Mouse (Mus musculus): ENCODE results near the gene Gm27179. TPM values are rescaled to one million over a fixed set of nuclear protein-coding genes. Genes with fewer than 3 reads are reported as not detected.
"Not testable (repeated sequence)": the region's sequence is repeated elsewhere in the genome, so short reads cannot be mapped to it uniquely, and the experiment has no call there.

The Gm27179 gene
- total RNA-seq (2014; rRNA removed), result not detected in 2 replicates
- not detected in 2 replicates for polyA plus RNA-seq (2015; fragmentation: Nextera tagmentation; extraction: Ambion mirVana)

GRCm38 (mm10) chr14:69512449-69512848 lies at the start of gene Gm27179:
Gene Gm27179, minus strand, starts transcription at chr14:69512549.
- H3K36me3 ChIP-seq (ENCODE audit: insufficient read depth); H3K27ac ChIP-seq (ENCODE audit: low read depth, low read length); ATAC-seq; H3K9me3 ChIP-seq (ENCODE audit: low read length); H3K9ac ChIP-seq; H3K4me2 ChIP-seq (ENCODE audit: low read depth); H3K27me3 ChIP-seq (ENCODE audit: insufficient read depth, low read length); H3K4me1 ChIP-seq (ENCODE audit: insufficient read depth); H3K4me3 ChIP-seq (ENCODE audit: low read depth, low read length); DNase-seq: not testable (repeated sequence)
- no CpG with 5 or more reads among the region's 2 CpGs for WGBS

GRCm38 (mm10) chr14:69557550-69557949 lies 45.2 kb upstream of the Gm27179 start:
- not testable (repeated sequence) for H3K9ac ChIP-seq; H3K4me2 ChIP-seq (ENCODE audit: low read depth); H3K4me3 ChIP-seq (ENCODE audit: low read depth, low read length); H3K4me1 ChIP-seq (ENCODE audit: insufficient read depth); DNase-seq; H3K36me3 ChIP-seq (ENCODE audit: insufficient read depth); H3K27me3 ChIP-seq (ENCODE audit: insufficient read depth, low read length); H3K27ac ChIP-seq (ENCODE audit: low read depth, low read length); ATAC-seq; H3K9me3 ChIP-seq (ENCODE audit: low read length)
- WGBS, result no CpG with 5 or more reads among the region's 14 CpGs

- not testable (repeated sequence) for H3K36me3 ChIP-seq (ENCODE audit: insufficient read depth); H3K4me1 ChIP-seq (ENCODE audit: insufficient read depth); DNase-seq; H3K4me3 ChIP-seq (ENCODE audit: low read depth, low read length); H3K27ac ChIP-seq (ENCODE audit: low read depth, low read length); H3K9ac ChIP-seq; H3K27me3 ChIP-seq (ENCODE audit: insufficient read depth, low read length); H3K9me3 ChIP-seq (ENCODE audit: low read length); ATAC-seq; H3K4me2 ChIP-seq (ENCODE audit: low read depth)
- no CpG with 5 or more reads among the region's 8 CpGs for WGBS
Observed at GRCm38 (mm10) chr14:69556820-69557219, 44.5 kb upstream of the Gm27179 start.

- H3K27me3 ChIP-seq (ENCODE audit: insufficient read depth, low read length); H3K4me1 ChIP-seq (ENCODE audit: insufficient read depth); H3K9me3 ChIP-seq (ENCODE audit: low read length); H3K4me2 ChIP-seq (ENCODE audit: low read depth); H3K9ac ChIP-seq; H3K4me3 ChIP-seq (ENCODE audit: low read depth, low read length); H3K36me3 ChIP-seq (ENCODE audit: insufficient read depth); H3K27ac ChIP-seq (ENCODE audit: low read depth, low read length); DNase-seq: not testable (repeated sequence)
- no CpG with 5 or more reads among the region's 68 CpGs for WGBS
- peak; percentile 97 for ATAC-seq
Observed at GRCm38 (mm10) chr14:69555110-69555831, 42.9 kb upstream of the Gm27179 start, which contains the start of gene Entpd4b. Gene Entpd4b, plus strand, starts transcription at chr14:69555424.

- not testable (repeated sequence) for H3K36me3 ChIP-seq (ENCODE audit: insufficient read depth); H3K4me2 ChIP-seq (ENCODE audit: low read depth); H3K4me3 ChIP-seq (ENCODE audit: low read depth, low read length); H3K4me1 ChIP-seq (ENCODE audit: insufficient read depth); H3K9me3 ChIP-seq (ENCODE audit: low read length); ATAC-seq; H3K27ac ChIP-seq (ENCODE audit: low read depth, low read length); DNase-seq; H3K27me3 ChIP-seq (ENCODE audit: insufficient read depth, low read length); H3K9ac ChIP-seq
- no CpG with 5 or more reads among the region's 4 CpGs for WGBS
Observed at GRCm38 (mm10) chr14:69547310-69547709, 35.0 kb upstream of the Gm27179 start.

- WGBS, result no CpG with 5 or more reads among the region's 2 CpGs
- not testable (repeated sequence) for H3K9me3 ChIP-seq (ENCODE audit: low read length); ATAC-seq
Observed at GRCm38 (mm10) chr14:69545052-69545451, 32.7 kb upstream of the Gm27179 start.

GRCm38 (mm10) chr14:69544033-69544432 lies 31.7 kb upstream of the Gm27179 start:
- not testable (repeated sequence) for H3K36me3 ChIP-seq (ENCODE audit: insufficient read depth); DNase-seq; H3K9ac ChIP-seq; H3K27me3 ChIP-seq (ENCODE audit: insufficient read depth, low read length); H3K4me3 ChIP-seq (ENCODE audit: low read depth, low read length); H3K27ac ChIP-seq (ENCODE audit: low read depth, low read length); H3K9me3 ChIP-seq (ENCODE audit: low read length); H3K4me1 ChIP-seq (ENCODE audit: insufficient read depth); H3K4me2 ChIP-seq (ENCODE audit: low read depth)
- ATAC-seq, result peak; percentile 40; the same call in 1 of the 2 replicates
- WGBS, result no CpG with 5 or more reads among the region's 7 CpGs

More at GRCm38 (mm10) chr14:69545052-69545451, 32.7 kb upstream of the Gm27179 start:
- not testable (repeated sequence) for H3K4me3 ChIP-seq (ENCODE audit: low read depth, low read length); H3K27me3 ChIP-seq (ENCODE audit: insufficient read depth, low read length); H3K9ac ChIP-seq; H3K27ac ChIP-seq (ENCODE audit: low read depth, low read length); H3K36me3 ChIP-seq (ENCODE audit: insufficient read depth); H3K4me1 ChIP-seq (ENCODE audit: insufficient read depth); DNase-seq; H3K4me2 ChIP-seq (ENCODE audit: low read depth)

GRCm38 (mm10) chr14:69542695-69543094 lies 30.3 kb upstream of the Gm27179 start:
- not testable (repeated sequence) for ATAC-seq; H3K9me3 ChIP-seq (ENCODE audit: low read length); H3K9ac ChIP-seq; H3K27ac ChIP-seq (ENCODE audit: low read depth, low read length); H3K27me3 ChIP-seq (ENCODE audit: insufficient read depth, low read length); DNase-seq; H3K4me1 ChIP-seq (ENCODE audit: insufficient read depth); H3K4me2 ChIP-seq (ENCODE audit: low read depth); H3K36me3 ChIP-seq (ENCODE audit: insufficient read depth); H3K4me3 ChIP-seq (ENCODE audit: low read depth, low read length)
- WGBS, result no CpG with 5 or more reads among the region's 7 CpGs

GRCm38 (mm10) chr14:69540113-69540512 lies 27.8 kb upstream of the Gm27179 start:
- WGBS, result no CpG with 5 or more reads among the region's 5 CpGs
- not testable (repeated sequence) for H3K27me3 ChIP-seq (ENCODE audit: insufficient read depth, low read length); ATAC-seq

GRCm38 (mm10) chr14:69536539-69536938 lies 24.2 kb upstream of the Gm27179 start:
- H3K9me3 ChIP-seq (ENCODE audit: low read length); H3K27me3 ChIP-seq (ENCODE audit: insufficient read depth, low read length); ATAC-seq; H3K9ac ChIP-seq; H3K4me2 ChIP-seq (ENCODE audit: low read depth); H3K36me3 ChIP-seq (ENCODE audit: insufficient read depth); H3K4me3 ChIP-seq (ENCODE audit: low read depth, low read length); H3K27ac ChIP-seq (ENCODE audit: low read depth, low read length); DNase-seq; H3K4me1 ChIP-seq (ENCODE audit: insufficient read depth): not testable (repeated sequence)
- WGBS, result no CpG with 5 or more reads among the region's 7 CpGs

More at GRCm38 (mm10) chr14:69540113-69540512, 27.8 kb upstream of the Gm27179 start:
- not testable (repeated sequence) for H3K9me3 ChIP-seq (ENCODE audit: low read length); H3K36me3 ChIP-seq (ENCODE audit: insufficient read depth); H3K4me3 ChIP-seq (ENCODE audit: low read depth, low read length); H3K4me1 ChIP-seq (ENCODE audit: insufficient read depth); H3K27ac ChIP-seq (ENCODE audit: low read depth, low read length); DNase-seq; H3K4me2 ChIP-seq (ENCODE audit: low read depth); H3K9ac ChIP-seq

All from forebrain, postnatal 0 days (tissue).